Mouse (Mus musculus) heart, adult 2 months (tissue): ENCODE measurements around the gene Psmd8. TPM values are rescaled to one million over a fixed set of nuclear protein-coding genes. Genes with fewer than 3 reads are reported as not detected.

Source experiments
- DNase-seq, 2 experiments: peaks; one replicate each; pipeline ENCODE4 v3.0.0; 2021
- H3K27ac ChIP-seq: fragments of 200-600 bp; 2 replicates; pipeline ENCODE4 v1.8.1; 2022
- H3K27me3 ChIP-seq: fragments of 200-500 bp; 2 replicates; pipeline ENCODE4 v1.6.1; 2012; ENCODE audit warnings: mild to moderate bottlenecking, low read length, inconsistent platforms, mixed read lengths; ENCODE audit not compliant: control insufficient read depth, insufficient read depth
- H3K36me3 ChIP-seq: fragments of 200-500 bp; 2 replicates; pipeline ENCODE4 v1.6.1; 2012; ENCODE audit warnings: low read length, inconsistent platforms; ENCODE audit not compliant: control insufficient read depth, insufficient read depth
- H3K4me1 ChIP-seq: fragments of 200-500 bp; 2 replicates; pipeline ENCODE4 v1.6.1; 2011; ENCODE audit warnings: low read length; ENCODE audit not compliant: control insufficient read depth, insufficient read depth
- H3K4me3 ChIP-seq: fragments of 200-600 bp; 2 replicates; pipeline ENCODE4 v1.8.1; 2022
- H3K79me2 ChIP-seq: fragments of 200-500 bp; replicated peaks from 2 replicates; pipeline ENCODE4 v1.6.1; 2012; ENCODE audit warnings: mild to moderate bottlenecking, inconsistent platforms, low read length, moderate library complexity, mixed read lengths; ENCODE audit not compliant: control insufficient read depth, insufficient read depth
- H3K9ac ChIP-seq: fragments of 200-500 bp; 2 replicates; pipeline ENCODE4 v1.6.1; 2012; ENCODE audit warnings: low read depth, mild to moderate bottlenecking, control low read depth, inconsistent platforms, low read length, mixed read lengths
- CTCF ChIP-seq: fragments of 200-600 bp; IDR thresholded peaks from 2 replicates; pipeline ENCODE4 v1.8.1; 2022; ENCODE audit warnings: antibody characterized with exemption, mild to moderate bottlenecking, moderate library complexity
- EP300 ChIP-seq: fragments of 200-500 bp; IDR thresholded peaks from 2 replicates; pipeline ENCODE4 v1.6.1; 2011; ENCODE audit warnings: low read depth, low read length, control low read depth; ENCODE audit not compliant: insufficient read depth
- POLR2A ChIP-seq: fragments of 200-500 bp; IDR thresholded peaks from 2 replicates; pipeline ENCODE4 v1.6.1; 2011; ENCODE audit warnings: mild to moderate bottlenecking, low read depth, low read length, control low read depth; ENCODE audit not compliant: insufficient read depth
- WGBS: fragments of 180-500 bp; shearing (Covaris S2); methylation state at CpG from one replicate; pipeline ENCODE4 v1.1.7; 2018; 5-methylcytosine and 5-hydroxymethylcytosine counted together
- intact Hi-C: fragments of 180-260 bp; cut with DNase I; formaldehyde crosslinking; loops from one replicate; pipeline ENCODE4 v1.15.1; 2025
- long read RNA-seq: library from polyadenylated mRNA; stranded (forward); transcript quantifications from one replicate; pipeline ENCODE4 v2.0.0, GENCODE M21; 2021
- polyA plus RNA-seq: library from polyadenylated mRNA; depleted of rRNA; stranded (reverse); fragments of >200 nt; gene quantifications from 2 replicates; pipeline ENCODE4 v1.2.3, GENCODE M21; 2012; rRNA removed
- total RNA-seq, 2 experiments: library from RNA; stranded (reverse); gene quantifications; 2 replicates each; pipeline ENCODE4 v1.2.3; 2021

The Psmd8 gene
- total RNA-seq (100 to 1,000 TPM; 103 to 116 TPM), polyA plus RNA-seq (120 and 191 TPM in 2 replicates)
- long read RNA-seq, transcript Psmd8-202 (7 exons, 1,391 nt), result major isoform, 131 of 148 reads
- long read RNA-seq, partial matches to known transcripts, result 4 of 148 reads
- long read RNA-seq, other reads (novel, unspliced or antisense), result 13 of 148 reads

- Histone ChIP-seq H3K27ac (peak within 1 kb of the TSS; percentile 90), H3K9ac (peak within 1 kb of the TSS; percentile 66), H3K79me2 (peaks cover 2% of the 10 kb centered on the region; the same call in 1 of the 2 replicates), H3K4me1 (peaks cover 2% of the 10 kb centered on the region; the same call in 1 of the 2 replicates), H3K36me3 (no peaks in the 10 kb centered on the region), H3K4me3 (peak within 1 kb of the TSS; percentile 97), H3K27me3 (no peaks in the 10 kb centered on the region)
- DNase-seq, result peak; percentile 98 to 99
- TF ChIP-seq CTCF, result peak; percentile 79
- TF ChIP-seq EP300, result peak; percentile 65; the same call in 1 of the 2 replicates
- peak; percentile 91 for TF ChIP-seq POLR2A
- intact Hi-C loops, result loop anchor here (1.0 to 5.0 kb wide), 3 partner anchors 52 to 117 kb away; partner anchors contain the start of gene Kcnk6
- WGBS, result under 1% methylated on average over 62 of the region's 62 CpGs
Measured at GRCm38 (mm10) chr7:29180077-29180853, at the start of gene Psmd8. TSS of gene Psmd8 (minus strand) at chr7:29180701.

- H3K9ac ChIP-seq, result no peak overlapping the region
- no peaks in the 10 kb centered on the region for H3K36me3 ChIP-seq
- H3K27me3 ChIP-seq, result no peaks in the 10 kb centered on the region
- H3K79me2 ChIP-seq, result no peaks in the 10 kb centered on the region
- H3K4me3 ChIP-seq, result no peak overlapping the region
- H3K27ac ChIP-seq, result no peak overlapping the region
- peaks cover 3% of the 10 kb centered on the region for H3K4me1 ChIP-seq
- TF ChIP-seq POLR2A (no peak), CTCF (no peak), EP300 (no peak)
- intact Hi-C loops, result no loop called here
- DNase-seq, result no peak
- WGBS, result 72% methylated on average over 4 of the region's 4 CpGs
Measured at GRCm38 (mm10) chr7:29228202-29228601, 47.7 kb upstream of the Psmd8 start.

GRCm38 (mm10) chr7:29225520-29225919, 45.0 kb upstream of the Psmd8 start:
- Histone ChIP-seq H3K4me3 (no peak overlapping the region), H3K9ac (no peak overlapping the region)
- WGBS, result 83% methylated on average over 13 of the region's 13 CpGs

GRCm38 (mm10) chr7:29224756-29225394, 44.4 kb upstream of the Psmd8 start:
- Histone ChIP-seq H3K4me3 (no peak overlapping the region), H3K27me3 (no peaks in the 10 kb centered on the region), H3K27ac (no peak overlapping the region), H3K79me2 (no peaks in the 10 kb centered on the region), H3K36me3 (no peaks in the 10 kb centered on the region), H3K4me1 (no peaks in the 10 kb centered on the region; the same call in 1 of the 2 replicates), H3K9ac (no peak overlapping the region)
- no peak for TF ChIP-seq POLR2A
- TF ChIP-seq EP300, result no peak
- TF ChIP-seq CTCF, result no peak
- DNase-seq, result no peak
- intact Hi-C loops, result no loop called here
- WGBS, result 50% methylated on average over 16 of the region's 16 CpGs

More at GRCm38 (mm10) chr7:29225520-29225919, 45.0 kb upstream of the Psmd8 start:
- H3K4me1 ChIP-seq, result no peaks in the 10 kb centered on the region; the same call in 1 of the 2 replicates
- intact Hi-C loops, result no loop called here
- no peaks in the 10 kb centered on the region for H3K27me3 ChIP-seq
- no peak for DNase-seq
- no peak for TF ChIP-seq POLR2A
- no peak for TF ChIP-seq EP300
- TF ChIP-seq CTCF, result no peak
- no peaks in the 10 kb centered on the region for H3K79me2 ChIP-seq
- H3K36me3 ChIP-seq, result no peaks in the 10 kb centered on the region
- no peak overlapping the region for H3K27ac ChIP-seq

- WGBS, result 60% methylated on average over 15 of the region's 15 CpGs
- H3K4me3 ChIP-seq, result no peak overlapping the region
- H3K9ac ChIP-seq, result no peak overlapping the region
- intact Hi-C loops, result no loop called here
- H3K27ac ChIP-seq, result no peak overlapping the region
- TF ChIP-seq CTCF (no peak), POLR2A (no peak), EP300 (no peak)
- H3K36me3 ChIP-seq, result no peaks in the 10 kb centered on the region
- H3K27me3 ChIP-seq, result no peaks in the 10 kb centered on the region
- H3K79me2 ChIP-seq, result no peaks in the 10 kb centered on the region
- H3K4me1 ChIP-seq, result no peaks in the 10 kb centered on the region
- no peak for DNase-seq
Measured at GRCm38 (mm10) chr7:29214846-29215245, 34.3 kb upstream of the Psmd8 start.
